Comparison of ENCODE assay signal across 20 mouse cellular contexts in the genomic region with DNA sequence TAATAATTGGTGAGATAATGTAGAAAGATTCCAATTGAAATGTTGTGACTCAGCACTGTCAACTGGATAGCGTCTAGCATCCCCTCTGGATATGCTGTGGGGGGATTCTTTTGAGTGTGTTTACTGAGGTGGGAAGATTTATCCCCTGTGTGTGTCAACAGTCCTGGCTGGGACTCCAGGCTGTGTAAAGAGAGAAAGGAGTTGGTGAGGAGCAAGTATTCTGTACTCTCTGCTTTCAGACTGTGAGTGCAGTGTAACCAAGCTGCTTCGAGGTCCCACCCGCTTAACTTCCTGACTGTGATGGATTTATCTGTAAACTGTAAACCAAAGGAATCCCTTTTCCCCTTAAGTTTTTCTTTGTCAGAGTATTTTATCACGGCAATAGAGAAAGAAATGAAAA.
"Had no signal": no experiment of that assay in that cellular context is flagged by ENCODE, and none has a peak within 500 bp of the region (broad histone marks: within the 10 kb centered on the region; RNA-seq: fewer than 3 reads in every experiment).

No protein-coding gene starts in this region.

- H3K9ac ChIP-seq: limb, embryonic 12.5 days; limb, embryonic 15.5 days; liver, embryonic 14.5 days; liver, postnatal 0 days; lung, embryonic 14.5 days; midbrain, embryonic 13.5 days; stomach, embryonic 15.5 days had no signal

- H3K9me3 ChIP-seq: limb, embryonic 12.5 days; limb, embryonic 15.5 days; midbrain, embryonic 10.5 days; midbrain, embryonic 13.5 days; stomach, embryonic 15.5 days had no signal

- H3K4me1 ChIP-seq: limb, embryonic 12.5 days; limb, embryonic 15.5 days; midbrain, embryonic 10.5 days; midbrain, embryonic 13.5 days; stomach, embryonic 15.5 days had no signal

- ATAC-seq: intestine, postnatal 0 days; liver, postnatal 0 days; lung, postnatal 0 days; midbrain, embryonic 13.5 days; midbrain, embryonic 16.5 days had no signal

- H3K27me3 ChIP-seq: limb, embryonic 12.5 days; limb, embryonic 15.5 days; midbrain, embryonic 13.5 days; stomach, embryonic 15.5 days had no signal

- H3K4me3 ChIP-seq: limb, embryonic 12.5 days; limb, embryonic 15.5 days; midbrain, embryonic 10.5 days; midbrain, embryonic 13.5 days; myocyte; stomach, embryonic 15.5 days had no signal

- H3K4me2 ChIP-seq: limb, embryonic 12.5 days; limb, embryonic 15.5 days; liver, embryonic 11.5 days; lung, embryonic 14.5 days; midbrain, embryonic 13.5 days; stomach, embryonic 15.5 days had no signal

- H3K27ac ChIP-seq: limb, embryonic 12.5 days; limb, embryonic 15.5 days; liver, embryonic 14.5 days; macrophage; midbrain, embryonic 10.5 days; midbrain, embryonic 13.5 days; stomach, embryonic 15.5 days had no signal

- DNase-seq: kidney, adult 9 months; kidney, postnatal 4 days; left cerebral cortex, postnatal 4 days; liver, postnatal 0 days; lung, embryonic 14.5 days; right cerebral cortex, postnatal 25 days; spleen, adult 18-20 months; thymus, postnatal 25 days had no signal

- H3K36me3 ChIP-seq: limb, embryonic 12.5 days; limb, embryonic 15.5 days; midbrain, embryonic 10.5 days; midbrain, embryonic 13.5 days; stomach, embryonic 15.5 days had no signal
